Mouse (Mus musculus) CD4-positive, CD25-positive, alpha-beta regulatory T cell, adult 2 months (primary cell): ENCODE results near the gene Iqcd.

Source experiments
- DNase-seq: peaks from one replicate; pipeline ENCODE4 v3.0.0-alpha.2; 2012; ENCODE audit warnings: low read depth, low spot score

Iqcd gene

GRCm38 (mm10) chr5:120603515-120603914 lies 14.7 kb downstream of the Iqcd start:
- no peak for DNase-seq

- DNase-seq, result peak; percentile 91
Measured at GRCm38 (mm10) chr5:120604839-120605238, 16.0 kb downstream of the Iqcd start.

- DNase-seq, result peak; percentile 36
Measured at GRCm38 (mm10) chr5:120605241-120605661, 16.4 kb downstream of the Iqcd start.

GRCm38 (mm10) chr5:120605688-120606087 lies 16.9 kb downstream of the Iqcd start:
- peak; percentile 95 for DNase-seq

GRCm38 (mm10) chr5:120606590-120607200 lies 17.9 kb downstream of the Iqcd start:
- DNase-seq, result no peak

- no peak for DNase-seq
Measured at GRCm38 (mm10) chr5:120607335-120607734, 18.5 kb downstream of the Iqcd start.

GRCm38 (mm10) chr5:120609246-120609775 lies 20.5 kb downstream of the Iqcd start:
- DNase-seq, result no peak

- no peak for DNase-seq
Measured at GRCm38 (mm10) chr5:120610906-120611305, 22.1 kb downstream of the Iqcd start.

GRCm38 (mm10) chr5:120611416-120611815 lies 22.6 kb downstream of the Iqcd start:
- DNase-seq, result peak; percentile 19

- peak; percentile 97 for DNase-seq
Measured at GRCm38 (mm10) chr5:120612442-120612821, 23.6 kb downstream of the Iqcd start, which contains the start of the genes Rita1 and Ddx54. Rita1 (minus strand) TSS chr5:120612589. Ddx54 (plus strand) TSS chr5:120612739.

- peak; percentile 100 for DNase-seq
Measured at GRCm38 (mm10) chr5:120612822-120613604, 24.2 kb downstream of the Iqcd start.

GRCm38 (mm10) chr5:120615903-120616302 lies 27.1 kb downstream of the Iqcd start:
- DNase-seq, result peak; percentile 79

GRCm38 (mm10) chr5:120618778-120619177 lies 30.0 kb downstream of the Iqcd start:
- DNase-seq, result no peak

- DNase-seq, result peak; percentile 86
Measured at GRCm38 (mm10) chr5:120619201-120619600, 30.4 kb downstream of the Iqcd start.

- peak; percentile 94 for DNase-seq
Measured at GRCm38 (mm10) chr5:120620375-120621077, 31.7 kb downstream of the Iqcd start.

GRCm38 (mm10) chr5:120621078-120621765 lies 32.4 kb downstream of the Iqcd start:
- DNase-seq, result peak; percentile 75

GRCm38 (mm10) chr5:120621846-120622197 lies 33.0 kb downstream of the Iqcd start:
- no peak for DNase-seq

GRCm38 (mm10) chr5:120622198-120622851 lies 33.5 kb downstream of the Iqcd start:
- peak; percentile 75 for DNase-seq

GRCm38 (mm10) chr5:120624427-120624826 lies 35.6 kb downstream of the Iqcd start:
- no peak for DNase-seq

- DNase-seq, result peak; percentile 52
Measured at GRCm38 (mm10) chr5:120626399-120626798, 37.6 kb downstream of the Iqcd start.
